Mouse (Mus musculus): ENCODE measurements at regions not wholly inside any gene's neighbourhood (a gene's known extent, or its start where the extent isn't known, plus 50 kb on each side); places are given as distances from the start of the nearest gene placed in this dataset.

DNA sequence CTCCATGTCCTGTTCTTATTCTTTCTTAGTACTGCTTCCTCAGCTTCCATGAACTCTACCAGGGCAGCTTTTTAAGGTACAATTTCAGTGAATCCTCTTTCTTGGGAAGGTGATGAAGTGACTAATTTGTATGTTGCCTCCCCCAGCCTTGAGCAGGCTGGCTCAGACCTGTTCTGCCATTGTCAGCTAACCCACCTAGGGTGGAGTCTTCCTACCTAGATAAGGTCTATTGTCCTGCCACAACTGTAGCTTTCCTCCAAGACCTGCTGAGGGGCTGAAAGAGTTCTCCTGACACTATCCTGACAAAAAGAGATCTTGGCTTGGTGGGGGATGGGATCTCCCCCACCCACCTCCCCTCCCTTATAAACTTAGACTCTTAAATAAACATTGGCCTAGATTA, 1540.3 kb upstream of the Gm38303 start:
- DNase-seq (ENCODE audit: extremely low spot score in 1 of 2, low spot score in 1 of 2) = no peak

DNA sequence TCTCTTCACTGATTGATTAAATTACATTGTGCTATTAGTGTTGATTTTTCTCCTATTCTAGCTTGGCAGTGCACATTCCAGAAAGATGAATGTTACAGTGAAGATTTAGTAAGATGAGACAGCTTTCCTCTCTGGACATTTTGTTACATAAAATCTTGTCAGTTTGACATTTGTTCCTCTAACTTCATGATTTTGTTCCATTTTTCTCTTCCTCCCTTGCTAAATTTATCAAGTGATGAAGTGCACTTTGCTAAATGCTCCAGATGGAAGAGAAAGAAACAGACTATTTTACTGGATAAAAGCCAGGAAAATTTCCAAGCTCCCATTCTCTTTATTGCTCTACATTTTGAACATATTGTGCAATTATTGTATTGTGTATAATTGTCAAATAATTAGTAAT, 1533.9 kb upstream of the Gm38303 start:
- DNase-seq (ENCODE audit: extremely low spot score in 1 of 2, low spot score in 1 of 2) = peak in 1 of 2 experiments; percentile 9

All from frontal cortex, adult 2 months (tissue).